Mouse (Mus musculus) liver, embryonic 14.5 days (tissue): ENCODE measurements at regions not wholly inside any gene's neighbourhood (a gene's known extent, or its start where the extent isn't known, plus 50 kb on each side); places are given as distances from the start of the nearest gene placed in this dataset.

Experiments
- CTCF ChIP-seq: IDR thresholded peaks from 2 replicates; pipeline ENCODE4 v1.5.1; 2016; ENCODE audit warnings: antibody characterized with exemption, low read depth, control low read depth
- EP300 ChIP-seq: IDR thresholded peaks from 2 replicates; pipeline ENCODE4 v1.6.1; 2016; ENCODE audit warnings: antibody characterized with exemption, low read depth

DNA sequence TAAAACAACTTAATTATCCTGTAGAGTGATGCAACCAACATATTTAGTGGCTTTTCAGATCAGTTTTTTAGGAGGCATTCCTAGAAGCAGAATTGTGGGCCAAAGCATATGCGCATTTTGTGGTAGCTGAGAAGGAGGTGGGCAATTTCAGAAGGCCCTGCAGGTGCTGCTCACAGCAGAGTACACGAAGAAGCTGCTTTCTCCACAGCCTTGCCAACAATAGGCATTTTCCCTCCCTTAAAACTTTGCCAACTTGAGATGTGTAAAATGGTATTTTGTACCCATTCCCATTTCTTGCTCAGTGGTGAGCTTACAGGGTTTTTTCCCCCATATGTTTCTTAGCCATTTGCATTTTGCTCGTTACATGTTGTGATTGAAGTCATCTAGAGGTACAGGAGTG is 339.0 kb downstream of the Bmper start:
- no peak for TF ChIP-seq CTCF
- no peak for TF ChIP-seq EP300
